Mouse (Mus musculus) T-cell, adult 2 months (primary cell): ENCODE measurements around the gene Gpatch8.
A peak's percentile ranks its signal among the peaks of the same experiment; 100 is the strongest.
"Not testable (repeated sequence)": the region's sequence is repeated elsewhere in the genome, so short reads cannot be mapped to it uniquely, and the experiment has no call there.

Experiments
- DNase-seq: peaks from one replicate; pipeline ENCODE4 v3.0.0; 2022; ENCODE audit warnings: low spot score

Gene Gpatch8

DNA sequence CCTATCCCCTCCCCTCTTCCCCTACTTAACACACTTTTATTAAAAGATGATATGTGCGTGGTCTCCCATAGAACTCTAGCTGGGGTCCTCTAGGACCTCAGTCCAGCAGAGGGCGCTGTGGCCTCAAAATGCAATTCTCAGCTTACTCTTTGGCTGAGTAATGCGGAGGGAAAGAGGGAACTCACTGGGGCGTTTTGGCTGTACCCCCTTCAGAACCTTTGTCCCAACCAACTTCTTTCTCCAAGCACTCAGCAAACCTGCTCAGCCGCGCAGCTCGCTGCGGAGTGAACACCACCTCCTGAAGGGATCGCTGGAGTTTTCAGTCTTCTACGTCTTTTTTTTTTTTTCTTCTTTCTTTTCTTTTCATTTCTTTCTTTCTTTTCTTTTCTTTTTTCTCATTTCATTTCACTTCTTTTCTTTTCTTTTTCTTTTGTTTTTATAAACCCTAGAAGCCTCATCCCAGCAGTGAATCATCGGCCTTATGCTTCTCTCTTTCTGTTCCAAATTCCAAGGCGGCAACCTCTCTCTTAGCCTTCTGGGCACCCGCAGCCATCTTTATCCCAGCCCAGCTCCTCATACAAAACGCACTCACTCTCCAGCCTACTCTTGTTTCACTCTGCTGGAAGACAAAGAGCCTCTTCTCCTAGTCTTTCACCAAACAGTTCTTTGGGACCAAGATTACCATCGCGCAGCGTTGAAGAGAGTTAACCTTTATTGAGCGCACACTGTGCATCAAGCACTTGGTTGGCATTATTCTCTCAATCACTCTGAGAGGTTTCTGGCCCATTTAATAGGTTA, 16.9 kb upstream of the Gpatch8 start:
- peak; percentile 61 for DNase-seq

- no peak for DNase-seq
Observed at GRCm38 (mm10) chr11:102568756-102569377, 12.7 kb upstream of the Gpatch8 start.

DNA sequence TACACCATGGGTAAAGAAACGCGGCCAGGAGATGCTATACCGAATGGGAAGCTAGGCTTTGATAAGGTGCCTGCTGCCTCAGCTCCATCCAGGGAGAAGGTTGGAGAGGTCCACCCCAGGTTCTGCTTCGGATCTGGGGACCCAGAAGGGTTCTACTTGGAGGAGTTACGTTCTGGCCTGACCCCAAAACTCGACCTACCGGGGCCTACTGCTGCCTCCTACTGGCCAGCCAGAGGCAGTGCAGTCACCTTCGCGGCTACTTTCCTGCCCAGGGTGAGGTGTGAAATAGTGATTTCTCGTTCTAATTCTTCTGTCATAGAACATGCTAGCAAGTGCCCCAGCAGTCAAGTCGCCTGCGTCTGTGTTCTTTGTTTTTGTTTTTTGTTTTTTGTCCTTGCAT, 12.0 kb upstream of the Gpatch8 start:
- DNase-seq: no peak

- DNase-seq: no peak
Observed at GRCm38 (mm10) chr11:102567723-102568122, 11.5 kb upstream of the Gpatch8 start.

- DNase-seq: no peak
Observed at GRCm38 (mm10) chr11:102567157-102567556, 11.0 kb upstream of the Gpatch8 start.

DNA sequence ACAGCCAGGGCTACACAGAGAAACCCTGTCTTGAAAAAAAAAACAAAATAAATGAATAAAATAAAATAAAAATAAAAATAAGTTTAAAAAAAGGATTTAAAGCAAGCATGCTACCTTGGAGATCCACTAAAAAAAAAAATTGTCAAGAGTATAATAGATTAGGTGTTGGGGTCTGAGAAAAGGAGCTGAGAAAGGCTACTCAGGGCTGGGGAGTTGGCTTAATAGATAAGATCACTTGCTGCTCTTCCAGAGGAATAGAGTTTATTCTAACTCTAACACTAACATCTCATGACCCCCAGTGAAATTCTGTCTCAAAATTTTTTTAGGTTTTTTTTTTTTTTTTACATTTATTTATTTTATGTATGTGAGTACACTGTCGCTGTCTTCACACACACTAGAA, 10.1 kb upstream of the Gpatch8 start:
- DNase-seq: no peak

DNA sequence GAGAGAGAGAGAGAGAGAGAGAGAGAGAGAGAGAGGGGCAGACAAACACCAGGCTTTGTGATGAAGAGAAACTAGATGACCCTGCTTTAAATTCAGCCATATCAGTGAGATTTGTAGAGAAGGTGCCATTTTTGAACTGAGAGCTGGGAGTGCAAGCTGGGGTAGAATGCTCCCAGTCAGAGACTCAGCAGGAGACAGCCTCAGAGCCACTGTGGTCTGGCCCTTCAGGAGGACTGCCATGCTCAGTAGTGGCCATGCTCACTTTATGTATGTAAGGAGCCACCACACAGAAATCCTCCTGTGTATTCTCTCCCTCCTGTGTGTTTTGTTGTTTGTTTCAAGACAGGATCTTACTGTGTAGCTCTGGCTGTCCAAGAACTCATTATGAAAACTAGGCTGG, 9.5 kb upstream of the Gpatch8 start:
- DNase-seq: no peak

- not testable (repeated sequence) for DNase-seq
Observed at GRCm38 (mm10) chr11:102564952-102565671, 8.9 kb upstream of the Gpatch8 start.

GRCm38 (mm10) chr11:102558704-102559103, 2.5 kb upstream of the Gpatch8 start:
- no peak for DNase-seq

GRCm38 (mm10) chr11:102557386-102557785, 1.2 kb upstream of the Gpatch8 start:
- no peak for DNase-seq

GRCm38 (mm10) chr11:102556716-102557074, 503 bp upstream of the Gpatch8 start:
- no peak for DNase-seq

GRCm38 (mm10) chr11:102555400-102556030, 677 bp downstream of the Gpatch8 start:
- no peak for DNase-seq

DNA sequence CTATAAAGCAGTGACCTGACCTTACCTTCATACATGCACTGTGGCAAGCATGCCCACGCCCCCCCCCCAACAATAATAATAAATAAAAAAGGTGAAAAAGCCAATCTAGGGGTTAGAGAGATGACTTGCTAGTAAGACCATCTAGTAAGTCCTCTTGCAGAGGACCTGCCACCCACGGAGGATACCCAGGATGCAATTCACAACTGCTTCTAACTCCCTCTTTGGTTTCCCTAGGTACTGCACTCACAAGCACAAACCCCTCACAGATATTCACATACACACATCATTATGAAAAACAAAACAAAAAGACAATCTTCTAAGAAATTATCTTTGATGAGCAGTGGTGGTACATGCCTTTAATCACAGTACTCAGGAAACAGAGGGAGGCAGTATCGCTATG, 4.1 kb downstream of the Gpatch8 start:
- no peak for DNase-seq

DNA sequence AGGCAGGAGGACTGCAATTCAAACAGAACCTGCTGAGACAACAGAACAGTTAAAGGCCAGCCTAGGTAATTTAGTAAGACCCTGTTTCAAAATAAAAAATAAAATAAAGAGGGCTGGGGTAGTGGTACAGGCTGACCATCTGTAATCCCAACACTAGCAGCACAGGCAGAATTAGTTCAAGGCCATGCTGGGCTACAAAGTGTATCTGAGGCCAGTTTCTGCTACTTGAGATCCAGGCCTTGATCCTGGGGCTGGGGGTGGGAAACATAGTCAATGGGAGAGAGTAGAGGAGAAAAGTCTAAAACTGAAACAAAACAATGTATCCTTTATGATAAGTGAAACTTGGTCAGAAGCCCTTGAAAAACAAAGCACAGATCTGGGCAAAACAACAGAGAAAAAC, 5.0 kb downstream of the Gpatch8 start:
- no peak for DNase-seq

DNA sequence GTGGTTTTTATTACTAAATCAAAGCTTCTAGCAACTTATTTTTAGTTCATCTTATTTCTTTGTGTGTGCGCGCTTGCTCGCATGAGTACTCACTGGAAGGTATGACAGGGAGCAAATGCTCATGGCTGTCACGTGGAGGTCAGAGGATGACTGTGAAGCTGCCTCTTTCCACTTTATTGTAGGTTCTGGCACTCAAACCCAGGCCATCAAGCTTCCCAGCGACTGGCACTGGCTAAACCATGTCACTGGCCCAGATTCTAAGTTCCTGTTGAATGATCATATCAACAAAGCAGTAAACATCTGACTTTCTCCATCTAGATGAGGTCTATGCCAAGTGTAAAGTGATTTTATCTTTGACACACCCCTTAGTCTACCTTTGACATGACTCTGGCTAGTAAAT, 14.7 kb downstream of the Gpatch8 start:
- DNase-seq: no peak

DNA sequence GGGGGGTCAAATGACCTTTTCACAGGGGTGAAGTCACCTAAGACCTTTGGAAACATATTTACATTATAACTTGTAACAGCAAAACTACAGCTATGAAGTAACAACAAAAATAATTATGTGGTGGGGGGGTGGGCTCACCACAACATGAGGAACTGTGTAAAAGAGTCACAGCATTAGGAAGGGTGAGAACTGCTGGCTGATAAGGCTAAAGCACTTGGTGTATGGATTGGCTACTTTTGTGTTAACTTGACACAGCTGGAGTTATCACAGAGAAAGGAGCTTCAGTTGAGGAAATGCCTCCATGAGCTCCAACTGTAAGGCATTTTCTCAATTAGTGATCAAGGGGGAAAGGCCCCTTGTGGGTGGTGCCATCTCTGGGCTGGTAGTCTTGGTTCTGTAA, 15.9 kb downstream of the Gpatch8 start:
- not testable (repeated sequence) for DNase-seq

- no peak for DNase-seq
Observed at GRCm38 (mm10) chr11:102539690-102540089, 16.5 kb downstream of the Gpatch8 start.

DNA sequence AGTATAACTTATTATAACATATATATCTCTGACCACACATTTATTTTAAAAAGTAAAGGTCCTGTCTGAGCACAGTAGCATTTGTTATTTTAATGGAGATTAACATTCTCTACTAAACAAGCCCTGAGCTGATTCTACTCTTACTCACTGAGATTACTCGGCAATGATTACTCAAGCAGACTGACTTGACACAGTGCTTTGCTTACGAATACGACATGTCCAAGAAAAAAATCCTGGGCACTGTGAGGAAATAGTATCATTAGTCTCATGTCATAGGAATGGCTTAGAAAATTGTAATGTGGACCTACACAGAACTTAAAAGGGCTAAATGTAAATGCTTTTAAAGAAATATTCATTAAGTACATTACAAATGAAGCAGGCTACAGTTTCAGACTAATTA, 20.0 kb downstream of the Gpatch8 start:
- DNase-seq: no peak

DNA sequence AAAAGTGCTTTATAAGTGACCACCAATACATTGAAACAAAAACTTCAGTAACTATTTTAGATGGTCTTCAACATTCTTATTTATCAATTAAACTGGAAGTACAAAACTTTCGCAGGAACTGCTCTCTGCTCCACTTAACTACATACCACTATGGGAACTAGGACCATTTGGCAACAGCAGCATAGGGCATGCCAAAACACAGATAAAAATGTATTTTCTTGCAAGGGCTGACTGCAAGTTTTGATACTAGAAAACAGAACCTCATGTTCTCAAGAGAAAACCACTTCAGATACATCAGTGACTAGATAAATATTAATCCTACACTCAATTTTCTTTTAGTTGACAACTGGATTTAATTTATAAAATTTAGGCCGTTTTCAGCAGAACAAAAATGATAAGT, 22.1 kb downstream of the Gpatch8 start:
- no peak for DNase-seq

DNA sequence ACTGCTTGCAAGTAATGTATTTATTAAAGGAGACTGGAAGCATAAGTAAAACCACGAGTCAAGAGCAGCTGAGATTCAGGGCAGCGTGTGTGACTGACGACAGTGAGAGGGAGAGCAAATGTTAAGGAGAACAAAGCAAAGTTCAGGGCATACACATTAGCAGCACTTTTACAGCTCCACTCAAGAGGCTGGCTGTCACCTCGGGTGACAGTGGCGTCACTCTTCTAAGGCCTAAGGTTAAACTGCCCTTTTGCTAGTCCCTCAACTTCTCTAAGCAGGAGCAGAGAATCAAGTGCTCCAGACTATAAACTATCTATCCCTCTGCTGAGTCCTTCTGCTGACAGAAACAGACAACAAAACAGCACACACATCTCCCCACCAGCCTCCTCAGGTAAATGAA, 24.8 kb downstream of the Gpatch8 start:
- no peak for DNase-seq

GRCm38 (mm10) chr11:102514793-102515424, 41.3 kb downstream of the Gpatch8 start:
- no peak for DNase-seq

GRCm38 (mm10) chr11:102510226-102510625, 46.0 kb downstream of the Gpatch8 start:
- no peak for DNase-seq
